Mouse (Mus musculus): ENCODE measurements around the gene Crybg3. TPM values are rescaled to one million over a fixed set of nuclear protein-coding genes. Genes with fewer than 3 reads are reported as not detected.
"Not testable (repeated sequence)": the region's sequence is repeated elsewhere in the genome, so short reads cannot be mapped to it uniquely, and the experiment has no call there.

The Crybg3 gene
- polyA plus RNA-seq, 1 experiment from 2014 or later, result 1.2 TPM

GRCm38 (mm10) chr16:59487239-59487638, 113.5 kb downstream of the Crybg3 start:
- no peak for DNase-seq
- H3K4me3 ChIP-seq (replicated peaks), result no peak overlapping the region
- no peak overlapping the region for H3K27ac ChIP-seq
- no peak overlapping the region for H3K9ac ChIP-seq
- H3K4me1 ChIP-seq (replicated peaks), result peaks cover 12% of the 10 kb centered on the region
- peaks cover 84% of the 10 kb centered on the region for H3K36me3 ChIP-seq
- no peak for ATAC-seq (ENCODE audit: low read depth)
- H3K27me3 ChIP-seq, result no peaks in the 10 kb centered on the region
- WGBS (ENCODE audit: insufficient replicate concordance), result 67% methylated on average over 7 of the region's 7 CpGs
- no peak overlapping the region for H3K4me2 ChIP-seq
- H3K9me3 ChIP-seq (replicated peaks), result no peaks in the 10 kb centered on the region

GRCm38 (mm10) chr16:59477955-59478354, 122.8 kb downstream of the Crybg3 start:
- no peak overlapping the region for H3K9ac ChIP-seq
- no peak overlapping the region for H3K4me2 ChIP-seq
- peaks cover 52% of the 10 kb centered on the region for H3K36me3 ChIP-seq
- DNase-seq (no peak), ATAC-seq (ENCODE audit: low read depth) (no peak)
- WGBS (ENCODE audit: insufficient replicate concordance), result 57% methylated on average over 3 of the region's 3 CpGs
- H3K9me3 ChIP-seq (replicated peaks), result no peaks in the 10 kb centered on the region
- no peak overlapping the region for H3K27ac ChIP-seq
- no peak overlapping the region for H3K4me3 ChIP-seq (replicated peaks)
- peaks cover 7% of the 10 kb centered on the region for H3K4me1 ChIP-seq (replicated peaks)
- H3K27me3 ChIP-seq, result no peaks in the 10 kb centered on the region

- Histone ChIP-seq H3K36me3 (peaks cover 28% of the 10 kb centered on the region), H3K4me2 (no peak overlapping the region), H3K9ac (no peak overlapping the region), H3K9me3 (replicated peaks) (no peaks in the 10 kb centered on the region), H3K4me3 (replicated peaks) (no peak overlapping the region), H3K27me3 (no peaks in the 10 kb centered on the region), H3K27ac (no peak overlapping the region), H3K4me1 (replicated peaks) (peaks cover 13% of the 10 kb centered on the region)
- ATAC-seq (ENCODE audit: low read depth) (no peak), DNase-seq (peak; percentile 18)
- WGBS (ENCODE audit: insufficient replicate concordance), result 22% methylated on average over 1 of the region's 1 CpGs
These were observed 126.0 kb downstream of the Crybg3 start for GRCm38 (mm10) chr16:59474788-59475187.

GRCm38 (mm10) chr16:59472546-59472945, 128.2 kb downstream of the Crybg3 start:
- ATAC-seq (ENCODE audit: low read depth) (no peak), DNase-seq (no peak)
- peak overlapping the region; percentile 75 for H3K4me3 ChIP-seq (replicated peaks)
- peak overlapping the region; percentile 79 for H3K4me2 ChIP-seq
- no peaks in the 10 kb centered on the region for H3K27me3 ChIP-seq
- peaks cover 15% of the 10 kb centered on the region for H3K36me3 ChIP-seq
- peaks cover 13% of the 10 kb centered on the region for H3K4me1 ChIP-seq (replicated peaks)
- WGBS (ENCODE audit: insufficient replicate concordance), result 42% methylated on average over 6 of the region's 6 CpGs
- H3K27ac ChIP-seq, result peak overlapping the region; percentile 68; the same call in 1 of the 2 replicates
- no peaks in the 10 kb centered on the region for H3K9me3 ChIP-seq (replicated peaks)
- H3K9ac ChIP-seq, result peak overlapping the region; percentile 75

- Histone ChIP-seq H3K4me1 (replicated peaks) (peaks cover 13% of the 10 kb centered on the region), H3K9ac (peak within 1 kb of the TSS; percentile 75), H3K9me3 (replicated peaks) (no peaks in the 10 kb centered on the region), H3K4me2 (peak within 1 kb of the TSS; percentile 79), H3K27me3 (no peaks in the 10 kb centered on the region), H3K27ac (peak within 1 kb of the TSS; percentile 68), H3K36me3 (peaks cover 9% of the 10 kb centered on the region), H3K4me3 (replicated peaks) (peak within 1 kb of the TSS; percentile 75)
- under 1% methylated on average over 55 of the region's 56 CpGs for WGBS (ENCODE audit: insufficient replicate concordance)
- peak; percentile 82 for DNase-seq
- peak; percentile 94 for ATAC-seq (ENCODE audit: low read depth)
These were observed 129.0 kb downstream of the Crybg3 start, which contains the start of gene Riox2 for GRCm38 (mm10) chr16:59471637-59472278. Riox2 (plus strand) TSS chr16:59471775.

GRCm38 (mm10) chr16:59469846-59470245, 130.9 kb downstream of the Crybg3 start:
- H3K4me1 ChIP-seq (replicated peaks), result peaks cover 13% of the 10 kb centered on the region
- H3K4me2 ChIP-seq, result no peak overlapping the region
- H3K27ac ChIP-seq, result no peak overlapping the region
- no peak overlapping the region for H3K4me3 ChIP-seq (replicated peaks)
- WGBS (ENCODE audit: insufficient replicate concordance), result 48% methylated on average over 1 of the region's 1 CpGs
- H3K9me3 ChIP-seq (replicated peaks), result no peaks in the 10 kb centered on the region
- no peaks in the 10 kb centered on the region for H3K36me3 ChIP-seq
- H3K27me3 ChIP-seq, result no peaks in the 10 kb centered on the region
- ATAC-seq (ENCODE audit: low read depth), result no peak
- no peak for DNase-seq
- no peak overlapping the region for H3K9ac ChIP-seq

GRCm38 (mm10) chr16:59463973-59464372, 136.8 kb downstream of the Crybg3 start:
- no peak overlapping the region for H3K27ac ChIP-seq
- H3K4me2 ChIP-seq, result no peak overlapping the region
- no peaks in the 10 kb centered on the region for H3K4me1 ChIP-seq (replicated peaks)
- DNase-seq (no peak), ATAC-seq (ENCODE audit: low read depth) (no peak)
- no peak overlapping the region for H3K4me3 ChIP-seq (replicated peaks)
- H3K36me3 ChIP-seq, result no peaks in the 10 kb centered on the region
- WGBS (ENCODE audit: insufficient replicate concordance), result 69% methylated on average over 6 of the region's 6 CpGs
- no peaks in the 10 kb centered on the region for H3K27me3 ChIP-seq
- no peak overlapping the region for H3K9ac ChIP-seq
- no peaks in the 10 kb centered on the region for H3K9me3 ChIP-seq (replicated peaks)

GRCm38 (mm10) chr16:59463567-59463966, 137.2 kb downstream of the Crybg3 start:
- Histone ChIP-seq H3K4me2 (no peak overlapping the region), H3K36me3 (no peaks in the 10 kb centered on the region), H3K4me3 (replicated peaks) (no peak overlapping the region), H3K9ac (no peak overlapping the region), H3K27ac (no peak overlapping the region), H3K4me1 (replicated peaks) (no peaks in the 10 kb centered on the region), H3K9me3 (replicated peaks) (no peaks in the 10 kb centered on the region), H3K27me3 (no peaks in the 10 kb centered on the region)
- DNase-seq (no peak), ATAC-seq (ENCODE audit: low read depth) (no peak)
- 67% methylated on average over 4 of the region's 4 CpGs for WGBS (ENCODE audit: insufficient replicate concordance)

- H3K4me2 ChIP-seq; H3K4me3 ChIP-seq (replicated peaks); H3K27me3 ChIP-seq; H3K36me3 ChIP-seq; DNase-seq; H3K4me1 ChIP-seq (replicated peaks); H3K9ac ChIP-seq; H3K9me3 ChIP-seq (replicated peaks); H3K27ac ChIP-seq: not testable (repeated sequence)
- WGBS (ENCODE audit: insufficient replicate concordance), result 39% methylated on average over 5 of the region's 5 CpGs
- ATAC-seq (ENCODE audit: low read depth), result peak; percentile 67
These were observed 141.4 kb downstream of the Crybg3 start for GRCm38 (mm10) chr16:59459259-59459861.

GRCm38 (mm10) chr16:59451813-59452212, 149.0 kb downstream of the Crybg3 start:
- no peak for ATAC-seq (ENCODE audit: low read depth)
- H3K4me1 ChIP-seq (replicated peaks), result no peaks in the 10 kb centered on the region
- DNase-seq, result no peak
- no peaks in the 10 kb centered on the region for H3K27me3 ChIP-seq
- H3K4me2 ChIP-seq, result no peak overlapping the region
- no peak overlapping the region for H3K4me3 ChIP-seq (replicated peaks)
- H3K9me3 ChIP-seq (replicated peaks), result no peaks in the 10 kb centered on the region
- WGBS (ENCODE audit: insufficient replicate concordance), result 49% methylated on average over 5 of the region's 5 CpGs
- no peaks in the 10 kb centered on the region for H3K36me3 ChIP-seq
- no peak overlapping the region for H3K27ac ChIP-seq
- H3K9ac ChIP-seq, result no peak overlapping the region

- H3K27me3 ChIP-seq, result no peaks in the 10 kb centered on the region
- no peak for ATAC-seq (ENCODE audit: low read depth)
These were observed 151.7 kb downstream of the Crybg3 start for GRCm38 (mm10) chr16:59449092-59449491.

GRCm38 (mm10) chr16:59448181-59448580, 152.6 kb downstream of the Crybg3 start:
- Histone ChIP-seq H3K9ac (no peak overlapping the region), H3K4me3 (replicated peaks) (no peak overlapping the region), H3K4me2 (no peak overlapping the region), H3K9me3 (replicated peaks) (no peaks in the 10 kb centered on the region), H3K36me3 (no peaks in the 10 kb centered on the region), H3K4me1 (replicated peaks) (no peaks in the 10 kb centered on the region), H3K27ac (no peak overlapping the region), H3K27me3 (no peaks in the 10 kb centered on the region)
- ATAC-seq (ENCODE audit: low read depth) (no peak), DNase-seq (no peak)
- 44% methylated on average over 1 of the region's 1 CpGs for WGBS (ENCODE audit: insufficient replicate concordance)

More at GRCm38 (mm10) chr16:59449092-59449491, 151.7 kb downstream of the Crybg3 start:
- no peak for DNase-seq
- no peaks in the 10 kb centered on the region for H3K36me3 ChIP-seq
- no peak overlapping the region for H3K4me2 ChIP-seq
- H3K4me3 ChIP-seq (replicated peaks), result no peak overlapping the region
- no peak overlapping the region for H3K27ac ChIP-seq
- no peak overlapping the region for H3K9ac ChIP-seq
- H3K4me1 ChIP-seq (replicated peaks), result no peaks in the 10 kb centered on the region
- H3K9me3 ChIP-seq (replicated peaks), result no peaks in the 10 kb centered on the region
